Comparison of ENCODE assay signal across 8 mouse cellular contexts in the genomic region with DNA sequence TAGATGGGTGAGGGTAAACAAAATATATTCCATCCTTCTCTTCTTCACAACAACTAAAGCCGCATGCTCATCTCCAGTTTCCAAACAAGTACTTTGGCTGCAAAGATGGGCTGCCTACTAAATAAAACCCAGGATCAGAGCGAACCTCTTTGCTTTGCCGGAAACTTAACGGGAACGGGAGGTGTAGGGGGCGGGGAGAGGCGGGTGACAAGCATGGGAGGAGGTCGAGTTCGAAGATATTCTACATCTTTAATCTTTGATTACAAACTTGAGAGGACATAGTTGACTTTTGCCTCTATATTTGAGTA. TPM values are rescaled to one million over a fixed set of nuclear protein-coding genes. Genes with fewer than 3 reads are reported as not detected.
DNase-seq lines count a peak whose midpoint lies in the region; ATAC-seq and TF ChIP-seq lines count a peak whose summit lies in the region.

No protein-coding gene starts in this region.

- H3K79me2 ChIP-seq in liver, adult 2 months (ENCODE audit: control insufficient read depth, insufficient read depth, low read length): 0 out of 2 replicates have a peak, but pooled peaks cover 10% of the 10 kb centered on the region
- peaks cover 35% of the 10 kb centered on the region for H3K79me2 ChIP-seq in myocyte (ENCODE audit: control insufficient read depth, insufficient read depth)

- H3ac ChIP-seq in myocyte (ENCODE audit: control insufficient read depth, insufficient read length): no peak overlapping the region

- TF ChIP-seq POLR2A in liver, adult 2 months (IDR thresholded peaks at IDR 0.05; ENCODE audit: extremely low read depth, insufficient read depth, low read length): no peak
- TF ChIP-seq POLR2A in myocyte (IDR thresholded peaks at IDR 0.05; ENCODE audit: insufficient read length, low read depth): no peak

- peak overlapping the region; percentile 98 for H3K4me3 ChIP-seq in forebrain, embryonic 10.5 days
- peak overlapping the region; percentile 92 for H3K4me3 ChIP-seq in hindbrain, embryonic 12.5 days
- peak overlapping the region; percentile 52 for H3K4me3 ChIP-seq in liver, adult 2 months (ENCODE audit: insufficient read depth, low read depth, low read length)
- H3K4me3 ChIP-seq in myocyte: peak overlapping the region; percentile 97

- H3K36me3 ChIP-seq in forebrain, embryonic 10.5 days (replicated peaks): peaks cover 14% of the 10 kb centered on the region
- no peaks in the 10 kb centered on the region for H3K36me3 ChIP-seq in hindbrain, embryonic 12.5 days
- no peaks in the 10 kb centered on the region for H3K36me3 ChIP-seq in liver, adult 2 months (ENCODE audit: control insufficient read depth, insufficient read depth, low read length)
- H3K36me3 ChIP-seq in myocyte (ENCODE audit: control insufficient read depth, insufficient read depth): no peaks in the 10 kb centered on the region

- TF ChIP-seq CTCF in liver, adult 2 months (IDR thresholded peaks at IDR 0.05; ENCODE audit: low read depth, low read length): no peak

- H3K4me2 ChIP-seq in hindbrain, embryonic 12.5 days (replicated peaks): peak overlapping the region; percentile 88
- H3K4me2 ChIP-seq in myocyte (ENCODE audit: low read depth): peak overlapping the region; percentile 99

- no peaks in the 10 kb centered on the region for H3K9me3 ChIP-seq in forebrain, embryonic 10.5 days
- no peaks in the 10 kb centered on the region for H3K9me3 ChIP-seq in hindbrain, embryonic 12.5 days (replicated peaks)

- DNase-seq in left cerebral cortex, postnatal 4 days: peak; percentile 28
- no peak for DNase-seq in left cerebral cortex, adult 9 months (ENCODE audit: low spot score in 2 of 2)
- DNase-seq in adrenal gland, postnatal 36 days: peak; percentile 31 to 54
- peak; percentile 46 for DNase-seq in forebrain, embryonic 10.5 days (ENCODE audit: extremely low spot score, low spot score)
- no peak for DNase-seq in liver, adult 2 months (ENCODE audit: extremely low read depth, low read depth, low spot score)
- peak; percentile 57 for DNase-seq in yolk sac, embryonic 10.5 days (ENCODE audit: low spot score)

- under 1% methylated on average over 9 of the region's 9 CpGs for WGBS in forebrain, embryonic 10.5 days
- under 1% methylated on average over 9 of the region's 9 CpGs for WGBS in hindbrain, embryonic 12.5 days
- WGBS in liver, adult 2 months: under 1% methylated on average over 9 of the region's 9 CpGs

- H3K27ac ChIP-seq in forebrain, embryonic 10.5 days: peak overlapping the region; percentile 98
- H3K27ac ChIP-seq in hindbrain, embryonic 12.5 days: peak overlapping the region; percentile 76
- H3K27ac ChIP-seq in liver, adult 2 months (replicated peaks; ENCODE audit: insufficient read depth, low read depth, low read length): peak overlapping the region; percentile 27

- intact Hi-C loops in left cerebral cortex, postnatal 4 days (cut with DNase I): no loop called here

- H3K27me3 ChIP-seq in forebrain, embryonic 10.5 days (ENCODE audit: poor library complexity, severe bottlenecking): peaks cover 4% of the 10 kb centered on the region; the same call in 1 of the 2 replicates
- no peaks in the 10 kb centered on the region for H3K27me3 ChIP-seq in hindbrain, embryonic 12.5 days
- no peaks in the 10 kb centered on the region for H3K27me3 ChIP-seq in liver, adult 2 months (ENCODE audit: control insufficient read depth, insufficient read depth, low read length)
- no peaks in the 10 kb centered on the region for H3K27me3 ChIP-seq in myocyte (ENCODE audit: control insufficient read depth, insufficient read depth, insufficient read length)

- ATAC-seq in hindbrain, embryonic 12.5 days (ENCODE audit: low FRiP score): peak; percentile 1; the same call in 1 of the 2 replicates

- peak overlapping the region; percentile 50 for H3K9ac ChIP-seq in hindbrain, embryonic 12.5 days
- H3K9ac ChIP-seq in liver, adult 2 months (ENCODE audit: low read depth, low read length): peak overlapping the region; percentile 49

- H3K4me1 ChIP-seq in forebrain, embryonic 10.5 days: peaks cover 25% of the 10 kb centered on the region
- H3K4me1 ChIP-seq in hindbrain, embryonic 12.5 days: peaks cover 17% of the 10 kb centered on the region
- peaks cover 2% of the 10 kb centered on the region for H3K4me1 ChIP-seq in liver, adult 2 months (ENCODE audit: control insufficient read depth, insufficient read depth, low read length)

TF ChIP-seq in myocyte, 11 proteins besides CTCF, POLR2A, EP300 and RAD21:
- TF ChIP-seq CEBPB (IDR thresholded peaks at IDR 0.05; ENCODE audit: insufficient read depth, poor library complexity, severe bottlenecking) (no peak), E2F4 (IDR thresholded peaks at IDR 0.05; ENCODE audit: insufficient read depth) (no peak), USF1 (IDR thresholded peaks at IDR 0.05; ENCODE audit: low read depth) (no peak), POLR2AphosphoS2 (IDR thresholded peaks at IDR 0.05; ENCODE audit: insufficient read length, low read depth) (no peak), TCF12 (IDR thresholded peaks at IDR 0.05; ENCODE audit: insufficient read depth, poor library complexity, severe bottlenecking) (no peak), SRF (IDR thresholded peaks at IDR 0.05; ENCODE audit: control insufficient read depth, insufficient read length, low read depth) (no peak)
TF ChIP-seq in myocyte: peak in this region for 0.

RNA-seq across cellular contexts. Expression of gene Wnk1, which starts 0.7 kb away (rescaled TPM):
- 100 to 1,000 TPM; 154 to 168 TPM for total RNA-seq in left cerebral cortex, postnatal 4 days (2021)
- total RNA-seq in adrenal gland, postnatal 36 days (2021): 100 to 1,000 TPM; 170 to 212 TPM
- polyA plus RNA-seq in forebrain, embryonic 10.5 days (2016; fragmentation: Nextera tagmentation; extraction: Ambion mirVana): 43.7 and 46.3 TPM in 2 replicates
- polyA plus RNA-seq in hindbrain, embryonic 12.5 days (2016; fragmentation: Nextera tagmentation; extraction: Ambion mirVana): 68.1 and 70.9 TPM in 2 replicates
- 62.0 and 72.5 TPM in 2 replicates for total RNA-seq in liver, adult 2 months (2014; rRNA removed)
- polyA plus RNA-seq in liver, adult 2 months (2012; rRNA removed): 27.0 and 31.7 TPM in 2 replicates
- 90.3 TPM for polyA plus RNA-seq in myocyte (2012; fragmentation: generic; extraction: Trizol)

RNA-seq across cellular contexts. Expression of gene Ninj2, which starts 53.9 kb away (rescaled TPM):
- not detected for total RNA-seq in left cerebral cortex, postnatal 4 days (2021)
- not detected for total RNA-seq in adrenal gland, postnatal 36 days (2021)
- polyA plus RNA-seq in forebrain, embryonic 10.5 days (2016; fragmentation: Nextera tagmentation; extraction: Ambion mirVana): not detected in 2 replicates
- 0.39 TPM in 1 of 2 replicates, not detected in the other for polyA plus RNA-seq in hindbrain, embryonic 12.5 days (2016; fragmentation: Nextera tagmentation; extraction: Ambion mirVana)
- not detected in 2 replicates for total RNA-seq in liver, adult 2 months (2014; rRNA removed)
- polyA plus RNA-seq in liver, adult 2 months (2012; rRNA removed): not detected in 2 replicates
- polyA plus RNA-seq in myocyte (2012; fragmentation: generic; extraction: Trizol): 0.05 TPM

Comparison
In these comparisons a context has a peak if more than half of its experiments do, and no peak if none do; other contexts are left out.
1. DNase-seq: peak in left cerebral cortex, postnatal 4 days (single experiment), adrenal gland, postnatal 36 days (2 of 2), forebrain, embryonic 10.5 days (single experiment) and yolk sac, embryonic 10.5 days (single experiment); none in left cerebral cortex, adult 9 months (0 of 2) and liver, adult 2 months (single experiment).
2. H3K27ac ChIP-seq: peak in every context shown above with its lines; median percentile 98 in forebrain, embryonic 10.5 days; 76 in hindbrain, embryonic 12.5 days; 27 in liver, adult 2 months.
3. Peak in every context shown above with its lines, with median percentiles within 50 percentile points of each other: H3K4me3 ChIP-seq.